Mouse (Mus musculus): ENCODE data around the gene Sbf2.

DNA sequence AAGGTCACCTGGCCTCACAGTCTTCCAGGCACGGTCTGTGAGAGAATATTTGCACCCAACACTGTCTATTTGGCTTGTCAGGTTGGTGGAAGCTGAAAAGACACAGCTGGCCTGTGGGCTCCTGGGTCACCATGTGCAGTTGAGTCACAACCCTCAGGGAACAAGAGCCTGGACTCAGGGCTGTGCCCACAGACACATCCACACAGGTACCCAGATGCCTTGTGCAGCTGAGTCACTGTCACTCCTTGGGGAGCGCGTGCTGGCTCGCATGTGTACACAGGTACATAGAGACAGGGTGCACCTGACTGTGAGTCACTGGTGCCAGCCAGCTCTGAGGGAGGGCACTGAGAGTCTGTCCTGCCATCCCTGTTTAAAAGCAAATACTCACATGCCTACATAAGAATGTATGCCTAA, 326.5 kb downstream of the Sbf2 start:
- TF ChIP-seq POLR2A (IDR thresholded peaks at IDR 0.05; ENCODE audit: control insufficient read depth, low read depth, low read length) (no peak), CTCF (IDR thresholded peaks at IDR 0.05; ENCODE audit: control insufficient read depth, insufficient read depth, insufficient replicate concordance, low read depth, low read length) (no peak)
